Mouse (Mus musculus) intestine, postnatal 0 days (tissue): ENCODE data around the gene Ptcd1. TPM values are rescaled to one million over a fixed set of nuclear protein-coding genes. Genes with fewer than 3 reads are reported as not detected.
"Not testable (repeated sequence)": the region's sequence is repeated elsewhere in the genome, so short reads cannot be mapped to it uniquely, and the experiment has no call there.

Source experiments
- ATAC-seq: fragments of 200-750 bp; cut with Nextera tagmentation; 2 replicates; pipeline ENCODE4 v1.8.0; 2017; ENCODE audit warnings: mild to moderate bottlenecking, moderate TSS enrichment, moderate library complexity
- H3K27ac ChIP-seq: fragments of 300-500 bp; sonication (generic); 2 replicates; pipeline ENCODE4 v1.5.1; 2014; ENCODE audit warnings: mild to moderate bottlenecking, low read depth, low read length, moderate library complexity
- H3K27me3 ChIP-seq: fragments of 300-500 bp; sonication (generic); replicated peaks from 2 replicates; pipeline ENCODE4 v1.6.1; 2014; ENCODE audit warnings: low read length, mixed read lengths; ENCODE audit not compliant: control insufficient read depth, insufficient read depth
- H3K36me3 ChIP-seq: fragments of 300-500 bp; sonication (generic); 2 replicates; pipeline ENCODE4 v1.6.1; 2014; ENCODE audit warnings: mild to moderate bottlenecking, moderate library complexity; ENCODE audit not compliant: control insufficient read depth, insufficient read depth
- H3K4me1 ChIP-seq: fragments of 300-500 bp; sonication (generic); replicated peaks from 2 replicates; pipeline ENCODE4 v1.6.1; 2014; ENCODE audit warnings: antibody characterized with exemption, low read length, mixed read lengths; ENCODE audit not compliant: control insufficient read depth, insufficient read depth
- H3K4me2 ChIP-seq: fragments of 300-500 bp; sonication (generic); replicated peaks from 2 replicates; pipeline ENCODE4 v1.6.1; 2014; ENCODE audit warnings: low read depth, mild to moderate bottlenecking, moderate library complexity
- H3K4me3 ChIP-seq: fragments of 300-500 bp; sonication (generic); 2 replicates; pipeline ENCODE4 v1.5.1; 2014; ENCODE audit warnings: low read depth, low read length
- H3K9ac ChIP-seq: fragments of 300-500 bp; sonication (generic); 2 replicates; pipeline ENCODE4 v1.6.1; 2014; ENCODE audit warnings: mild to moderate bottlenecking, low read depth, low read length
- H3K9me3 ChIP-seq: fragments of 300-500 bp; sonication (generic); 2 replicates; pipeline ENCODE4 v1.6.1; 2016; ENCODE audit warnings: mixed run types; ENCODE audit not compliant: control insufficient read depth
- CTCF ChIP-seq: sonication (generic); IDR thresholded peaks from 2 replicates; pipeline ENCODE4 v1.5.1; 2016; ENCODE audit warnings: low read depth, mild to moderate bottlenecking, control low read depth, antibody characterized with exemption, moderate library complexity
- WGBS: fragments of 180-500 bp; shearing (Covaris S2); extraction: QIAGEN DNeasy Blood & Tissue Kit; methylation state at CpG from one replicate; pipeline ENCODE4 v1.1.7; 2014; 5-methylcytosine and 5-hydroxymethylcytosine counted together
- polyA plus RNA-seq: library from polyadenylated mRNA; unstranded; fragments of >200 nt; fragmentation: Nextera tagmentation; extraction: Ambion mirVana; gene quantifications from 2 replicates; pipeline ENCODE4 v1.2.1, GENCODE M21; 2015

Gene Ptcd1
- polyA plus RNA-seq, 1 experiment from 2014 or later, result 9.3 TPM

DNA sequence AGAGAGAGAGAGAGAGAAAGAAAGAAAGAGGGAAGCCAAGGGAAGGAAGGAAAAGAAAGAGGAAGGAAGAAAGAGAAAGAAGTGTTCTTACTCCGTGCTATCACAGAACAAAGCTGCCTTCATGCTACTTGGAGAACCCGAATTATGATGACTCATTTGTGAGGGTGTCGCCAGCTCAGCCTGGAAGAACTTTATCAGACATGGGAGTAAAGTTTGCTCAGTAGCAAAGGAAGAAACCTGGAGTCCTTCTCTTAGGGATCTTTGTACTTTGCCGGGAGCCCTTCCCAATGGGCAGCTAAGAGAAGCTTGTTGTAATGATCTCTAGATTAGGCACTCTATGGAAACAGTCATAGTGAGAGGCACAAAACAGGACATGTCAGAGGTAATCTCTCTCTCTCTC lies 64.2 kb downstream of the Ptcd1 start:
- WGBS, result 33% methylated on average over 4 of the region's 4 CpGs
- peak; percentile 91 for ATAC-seq
- no peaks in the 10 kb centered on the region for H3K27me3 ChIP-seq
- H3K4me3 ChIP-seq, result no peak overlapping the region
- peaks cover 84% of the 10 kb centered on the region for H3K36me3 ChIP-seq
- H3K27ac ChIP-seq, result peak overlapping the region; percentile 46; the same call in 1 of the 2 replicates
- no peak overlapping the region for H3K9ac ChIP-seq
- 0 out of 2 replicates have a peak overlapping the region, but pooled peaks have one; percentile 17 for H3K4me2 ChIP-seq
- no peak for TF ChIP-seq CTCF
- H3K4me1 ChIP-seq, result no peaks in the 10 kb centered on the region
- H3K9me3 ChIP-seq, result no peaks in the 10 kb centered on the region

DNA sequence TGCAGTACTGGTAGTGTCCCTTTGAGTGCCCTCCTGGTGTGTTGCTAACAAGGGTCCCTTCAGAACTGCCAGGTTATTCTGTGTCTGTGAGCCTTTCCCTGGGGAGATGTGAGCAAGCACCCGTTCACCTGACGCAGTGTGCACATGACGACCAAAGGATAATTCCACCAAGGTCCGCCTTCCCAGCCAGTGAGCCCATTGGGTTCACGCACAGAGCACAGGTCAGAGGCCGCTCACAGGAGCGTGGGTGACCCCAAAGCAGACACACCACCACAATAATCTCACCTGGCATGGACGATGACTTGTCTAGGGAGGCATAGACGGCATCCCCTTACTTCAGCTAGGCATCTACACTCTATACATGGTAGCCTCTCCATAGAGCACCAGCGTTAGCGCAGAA lies 65.5 kb downstream of the Ptcd1 start:
- H3K4me3 ChIP-seq, H3K4me1 ChIP-seq, H3K27me3 ChIP-seq, H3K4me2 ChIP-seq, H3K9me3 ChIP-seq, H3K9ac ChIP-seq, ATAC-seq: not testable (repeated sequence)
- 96% methylated on average over 11 of the region's 11 CpGs for WGBS
- Histone ChIP-seq H3K36me3 (peaks cover 84% of the 10 kb centered on the region), H3K27ac (0 out of 2 replicates have a peak overlapping the region, but pooled peaks have one; percentile 28)

DNA sequence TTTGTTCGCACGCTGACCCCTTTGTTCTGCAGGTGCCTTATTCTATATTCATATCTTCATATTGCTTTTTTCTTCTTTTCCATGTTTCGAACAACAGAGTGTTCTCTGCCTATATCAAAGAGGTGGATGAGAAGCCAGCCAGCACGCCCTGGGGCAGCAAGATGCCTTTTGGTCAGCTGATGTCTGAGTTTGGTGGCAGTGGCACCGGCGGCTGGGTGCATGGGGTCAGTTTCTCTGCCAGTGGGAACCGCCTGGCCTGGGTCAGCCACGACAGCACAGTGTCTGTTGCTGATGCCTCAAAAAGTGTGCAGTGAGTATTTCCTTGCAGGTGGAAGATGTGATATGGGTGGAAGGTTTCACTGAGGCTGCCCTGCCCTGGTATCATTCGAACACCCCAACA lies 65.9 kb downstream of the Ptcd1 start:
- WGBS, result 96% methylated on average over 9 of the region's 9 CpGs
- Histone ChIP-seq H3K4me2 (no peak overlapping the region), H3K27me3 (no peaks in the 10 kb centered on the region), H3K4me3 (no peak overlapping the region), H3K36me3 (peaks cover 84% of the 10 kb centered on the region), H3K9ac (no peak overlapping the region), H3K27ac (no peak overlapping the region), H3K9me3 (no peaks in the 10 kb centered on the region), H3K4me1 (no peaks in the 10 kb centered on the region)
- no peak for ATAC-seq
- no peak for TF ChIP-seq CTCF

DNA sequence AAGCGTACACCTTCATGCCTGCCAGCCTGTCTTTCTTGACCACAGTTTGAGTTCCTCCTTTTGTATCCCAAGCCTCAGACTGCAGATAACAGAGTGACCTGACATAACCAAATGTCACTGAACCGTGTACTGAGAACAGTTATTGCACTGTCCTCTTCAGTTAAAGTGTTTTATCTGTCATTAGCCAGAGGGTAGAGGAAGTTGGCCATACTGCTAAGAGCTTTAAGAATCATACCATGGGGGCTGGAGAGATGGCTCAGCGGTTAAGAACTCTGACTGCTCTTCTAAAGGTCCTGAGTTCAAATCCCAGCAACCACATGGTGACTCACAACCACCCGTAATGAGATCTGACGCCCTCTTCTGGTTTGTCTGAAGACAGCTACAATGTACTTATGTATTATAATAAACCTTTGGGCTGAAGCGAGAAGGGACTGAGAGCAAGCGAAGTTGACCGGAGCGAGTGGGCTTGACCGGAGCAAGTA lies 68.5 kb downstream of the Ptcd1 start:
- ATAC-seq, result no peak

More for the DNA sequence above, 68.5 kb downstream of the Ptcd1 start:
- WGBS, result 91% methylated on average over 10 of the region's 10 CpGs
- Histone ChIP-seq H3K9ac (no peak overlapping the region), H3K4me2 (no peak overlapping the region), H3K4me1 (no peaks in the 10 kb centered on the region), H3K36me3 (peaks cover 83% of the 10 kb centered on the region), H3K27ac (no peak overlapping the region), H3K9me3 (no peaks in the 10 kb centered on the region), H3K27me3 (no peaks in the 10 kb centered on the region), H3K4me3 (no peak overlapping the region)
- no peak for TF ChIP-seq CTCF

Other genes starting within 250 kb of the Ptcd1 start
- gene Smurf1, start 201.3 kb downstream of the Ptcd1 start, polyA plus RNA-seq, result 7.4 and 8.2 TPM in 2 replicates
- gene Gm4871, start 134.4 kb downstream of the Ptcd1 start, polyA plus RNA-seq, result not detected in 2 replicates
- gene 1700018F24Rik, start 124.1 kb downstream of the Ptcd1 start, polyA plus RNA-seq, result not detected in 2 replicates
- 122 and 130 TPM in 2 replicates for gene Arpc1a, start 83.3 kb downstream of the Ptcd1 start, polyA plus RNA-seq
- gene Kpna7, start 83.1 kb downstream of the Ptcd1 start, polyA plus RNA-seq, result 0.08 and 0.13 TPM in 2 replicates
- gene Arpc1b, start 52.9 kb downstream of the Ptcd1 start, polyA plus RNA-seq, result 573 and 610 TPM in 2 replicates
- gene Pdap1, start 26.9 kb downstream of the Ptcd1 start, polyA plus RNA-seq, result 49.4 and 55.5 TPM in 2 replicates
- 155 and 160 TPM in 2 replicates for gene Bud31, start 26.7 kb downstream of the Ptcd1 start, polyA plus RNA-seq
- 23.1 and 23.4 TPM in 2 replicates for gene Cpsf4, start 105 bp upstream of the Ptcd1 start, polyA plus RNA-seq
- 765 and 832 TPM in 2 replicates for gene Atp5j2, start 25.0 kb upstream of the Ptcd1 start, polyA plus RNA-seq
- 6.4 and 9.8 TPM in 2 replicates for gene Zkscan14, start 34.8 kb upstream of the Ptcd1 start, polyA plus RNA-seq
- 4.1 and 4.6 TPM in 2 replicates for gene Zkscan5, start 37.5 kb upstream of the Ptcd1 start, polyA plus RNA-seq
- 32.3 and 35.9 TPM in 2 replicates for gene Zfp655, start 64.6 kb upstream of the Ptcd1 start, polyA plus RNA-seq
- 0.14 and 0.30 TPM in 2 replicates for gene Zscan25, start 113.4 kb upstream of the Ptcd1 start, polyA plus RNA-seq
- not detected in 2 replicates for gene Cyp3a57, start 178.2 kb upstream of the Ptcd1 start, polyA plus RNA-seq